Mouse (Mus musculus) lung, postnatal 10 days (tissue): Measurements from ENCODE around the gene Asb4.
"Not testable (repeated sequence)": the region's sequence is repeated elsewhere in the genome, so short reads cannot be mapped to it uniquely, and the experiment has no call there.

Experiments
- DNase-seq: peaks from one replicate; pipeline ENCODE4 v3.0.0; 2021

The Asb4 gene

GRCm38 (mm10) chr6:5383336-5384177 is at the start of gene Asb4:
Asb4 (plus strand) TSS chr6:5383386.
- peak; percentile 8 for DNase-seq

- no peak for DNase-seq
Observed at GRCm38 (mm10) chr6:5334021-5334420, 49.2 kb upstream of the Asb4 start.

- DNase-seq: not testable (repeated sequence)
Observed at GRCm38 (mm10) chr6:5336016-5336415, 47.2 kb upstream of the Asb4 start.

DNA sequence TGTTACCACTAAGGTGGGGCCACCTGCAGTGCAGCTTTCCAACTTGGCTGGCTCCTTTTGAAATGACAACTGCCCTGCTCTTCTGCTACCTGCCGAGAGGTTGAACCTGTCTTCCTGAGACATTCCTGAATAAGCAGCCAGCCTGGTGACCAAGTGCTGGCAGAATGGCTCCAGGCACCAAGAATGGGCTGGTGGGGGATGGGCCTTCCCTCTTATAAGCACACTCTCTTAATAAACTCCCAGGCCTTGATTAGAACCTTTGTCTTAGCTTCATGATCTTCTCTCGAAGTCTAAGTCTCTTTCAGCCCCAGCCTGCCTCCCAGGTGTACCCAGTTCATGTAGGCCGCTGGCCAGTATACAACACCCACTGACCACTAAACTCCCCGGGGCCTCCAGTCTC is 44.4 kb upstream of the Asb4 start:
- not testable (repeated sequence) for DNase-seq

DNA sequence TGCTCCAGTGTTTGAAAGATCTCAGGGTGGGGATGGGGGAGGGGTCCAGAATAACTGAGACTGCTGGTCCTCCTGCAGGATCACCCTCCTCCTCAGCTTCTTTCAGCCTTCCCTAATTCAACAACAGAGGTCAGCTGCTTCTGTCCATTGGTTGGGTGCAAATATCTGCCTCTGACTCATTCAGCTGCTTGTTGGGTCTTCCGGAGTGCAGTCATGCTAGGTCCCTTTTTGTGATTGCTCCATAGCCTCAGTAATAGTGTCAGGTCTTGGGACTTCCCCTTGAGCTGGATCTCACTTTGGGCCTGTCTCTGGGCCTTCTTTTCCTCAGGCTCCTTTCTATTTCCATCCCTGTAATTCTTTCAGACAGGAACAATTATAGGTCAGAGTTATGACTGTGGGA is 43.9 kb upstream of the Asb4 start:
- not testable (repeated sequence) for DNase-seq

- DNase-seq: peak; percentile 6
Observed at GRCm38 (mm10) chr6:5344255-5344654, 38.9 kb upstream of the Asb4 start.

GRCm38 (mm10) chr6:5357873-5358272 is 25.3 kb upstream of the Asb4 start:
- no peak for DNase-seq

- no peak for DNase-seq
Observed at GRCm38 (mm10) chr6:5360402-5360801, 22.8 kb upstream of the Asb4 start.

GRCm38 (mm10) chr6:5361987-5362386 is 21.2 kb upstream of the Asb4 start:
- DNase-seq: no peak

DNA sequence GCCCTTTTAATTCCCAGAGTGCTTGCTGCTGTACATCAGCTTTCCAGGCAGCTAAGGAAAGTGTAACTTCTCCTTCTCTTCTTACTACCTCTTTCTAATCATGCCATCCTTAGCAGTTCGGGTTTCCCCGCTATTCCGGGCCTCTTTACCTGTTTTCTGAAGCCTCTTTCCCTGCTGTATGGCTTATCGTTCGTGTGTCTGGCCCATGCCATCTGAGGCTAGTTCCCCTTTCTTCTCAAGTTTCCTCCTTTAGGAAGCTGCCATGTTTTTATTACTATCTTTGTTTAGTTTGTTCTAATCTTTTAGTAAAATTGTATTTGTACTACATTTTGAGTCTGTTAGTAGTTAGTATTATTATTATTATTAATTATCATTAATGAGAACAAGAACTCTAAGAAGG is 17.3 kb upstream of the Asb4 start:
- DNase-seq: no peak

DNA sequence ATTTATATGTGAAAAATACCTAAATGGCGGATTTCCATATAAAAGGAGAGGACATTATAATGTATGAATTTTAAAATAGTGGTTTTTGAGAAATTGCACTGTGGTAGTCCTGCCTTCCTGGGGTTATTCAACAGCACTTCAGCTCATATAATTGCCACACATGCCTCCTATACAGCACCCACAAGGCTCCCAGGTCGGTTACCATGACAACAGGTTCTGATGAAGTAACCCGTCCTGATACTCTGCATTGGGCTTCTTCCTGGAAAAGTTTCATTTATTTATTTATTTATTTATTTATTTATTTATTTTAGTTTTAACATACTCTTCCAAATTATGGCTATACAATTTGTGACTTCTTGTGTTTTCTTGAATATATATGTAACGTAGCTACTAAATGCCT is 6.3 kb upstream of the Asb4 start:
- no peak for DNase-seq

GRCm38 (mm10) chr6:5379048-5379447 is 4.1 kb upstream of the Asb4 start:
- DNase-seq: no peak

- DNase-seq: peak; percentile 20
Observed at GRCm38 (mm10) chr6:5379781-5380623, 3.2 kb upstream of the Asb4 start.

DNA sequence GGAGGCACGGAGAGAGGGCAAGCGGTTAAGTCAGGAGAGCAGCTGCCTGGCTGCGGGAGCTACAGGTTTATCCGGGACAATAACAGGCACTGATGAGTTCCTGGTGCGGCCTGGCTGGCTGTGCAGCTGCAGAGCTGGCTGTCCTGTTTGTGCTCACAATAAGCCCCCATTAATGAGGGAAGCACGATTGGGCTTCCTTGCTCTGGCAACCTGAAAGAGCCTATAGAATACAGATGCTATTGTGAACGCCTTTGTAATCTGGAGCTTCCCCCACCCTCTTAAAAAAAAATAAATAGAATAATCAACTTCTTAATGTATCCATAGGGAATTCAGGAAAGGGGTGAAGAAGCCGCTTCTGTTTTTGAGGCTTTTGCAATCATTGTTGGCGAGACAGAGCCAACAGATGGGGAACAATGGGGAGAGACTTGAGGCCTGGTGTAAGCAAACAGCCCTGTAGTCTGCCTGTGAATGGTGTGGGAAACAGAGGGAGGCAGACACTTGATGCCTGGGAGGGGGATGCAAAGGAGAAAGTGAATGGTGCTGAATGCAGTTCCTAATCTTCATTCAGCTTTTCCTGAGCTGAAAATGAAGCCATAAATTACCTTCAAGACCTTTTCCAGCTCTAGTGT is 2.4 kb upstream of the Asb4 start:
- DNase-seq: no peak

DNA sequence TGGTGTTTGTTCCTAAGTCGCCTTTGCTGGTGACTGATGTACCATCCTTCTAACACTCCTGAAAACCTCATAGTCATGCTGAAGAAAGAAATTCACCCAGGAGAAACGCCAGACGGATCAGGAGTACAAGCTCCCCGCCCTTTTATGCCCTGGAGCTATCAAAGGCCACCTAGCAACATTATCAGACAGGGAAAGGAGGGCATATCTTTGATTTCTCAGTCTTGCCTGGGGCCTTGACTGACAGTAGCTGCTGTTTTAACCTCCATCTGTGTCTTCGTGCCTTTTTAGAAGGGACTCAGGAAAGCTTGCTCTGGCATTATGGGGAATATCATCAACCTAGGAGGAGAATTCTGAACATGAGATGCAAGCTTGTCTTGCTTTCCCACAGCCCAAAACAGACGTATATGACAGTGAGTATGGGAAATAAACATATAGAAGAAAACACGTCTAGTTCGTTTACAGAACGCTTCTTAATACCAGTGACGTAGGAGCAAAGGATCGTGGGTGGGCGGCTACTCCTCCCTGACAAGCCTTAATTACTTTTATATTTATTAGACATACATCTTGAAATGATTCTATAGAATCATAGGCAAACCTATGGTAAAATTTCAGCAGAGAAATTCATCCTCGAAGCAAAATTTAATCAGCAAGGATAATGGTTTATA is 1.1 kb upstream of the Asb4 start:
- no peak for DNase-seq

DNA sequence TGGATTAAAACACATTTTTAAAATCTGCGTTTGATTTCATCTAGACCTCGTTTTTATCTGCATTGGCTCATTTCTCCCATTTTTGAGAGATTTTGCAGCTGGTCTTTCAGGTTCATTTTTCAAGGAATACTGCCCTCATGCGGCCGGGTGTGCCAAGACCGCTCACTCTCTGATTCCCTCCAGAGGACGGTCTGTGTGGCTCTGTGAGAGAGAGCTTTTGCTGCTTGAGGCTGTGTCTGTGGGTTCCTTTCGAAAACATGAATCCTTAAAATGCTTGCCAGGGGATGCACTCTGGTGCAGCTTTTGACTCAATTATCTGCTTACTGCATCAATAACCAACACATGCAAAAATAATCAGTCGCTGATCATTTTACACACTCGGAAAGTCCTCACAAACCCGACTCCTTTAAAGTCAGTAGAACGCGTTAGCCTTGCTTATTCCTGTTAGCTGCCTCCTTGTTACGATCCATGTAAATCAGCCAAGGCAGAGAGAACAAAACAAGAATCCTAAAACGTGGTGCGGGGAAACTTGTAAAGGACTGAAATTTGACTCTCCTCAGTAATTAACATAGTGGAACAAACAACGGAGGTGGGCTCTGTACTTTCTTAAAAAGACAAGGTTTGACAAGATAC is 487 bp upstream of the Asb4 start:
- peak; percentile 90 for DNase-seq

- peak; percentile 82 for DNase-seq
Observed at GRCm38 (mm10) chr6:5384178-5384490, 948 bp downstream of the Asb4 start.

DNA sequence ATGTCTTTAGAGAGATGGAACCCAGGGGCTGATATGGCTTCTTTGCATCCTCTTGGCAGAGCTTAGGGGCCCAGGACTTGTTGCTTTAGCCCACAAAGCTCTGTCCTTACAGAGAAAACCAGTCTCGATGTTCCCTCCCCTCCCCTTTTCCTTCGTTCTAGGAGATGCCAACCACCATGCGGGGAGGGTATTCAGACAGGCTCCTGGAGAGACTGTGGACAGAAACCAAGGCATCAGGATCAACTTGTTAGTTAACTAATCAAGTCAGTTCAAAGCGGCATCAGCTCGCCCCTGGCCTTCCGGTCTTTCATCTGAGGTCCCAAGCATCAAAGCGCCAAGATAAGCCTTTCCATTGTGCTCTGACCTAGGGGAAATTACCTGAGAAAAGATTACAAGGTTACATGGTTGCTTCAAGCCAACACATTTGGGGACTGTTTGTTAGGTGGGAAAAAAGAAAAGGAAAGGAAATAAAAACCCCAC is 2.0 kb downstream of the Asb4 start:
- DNase-seq: no peak

DNA sequence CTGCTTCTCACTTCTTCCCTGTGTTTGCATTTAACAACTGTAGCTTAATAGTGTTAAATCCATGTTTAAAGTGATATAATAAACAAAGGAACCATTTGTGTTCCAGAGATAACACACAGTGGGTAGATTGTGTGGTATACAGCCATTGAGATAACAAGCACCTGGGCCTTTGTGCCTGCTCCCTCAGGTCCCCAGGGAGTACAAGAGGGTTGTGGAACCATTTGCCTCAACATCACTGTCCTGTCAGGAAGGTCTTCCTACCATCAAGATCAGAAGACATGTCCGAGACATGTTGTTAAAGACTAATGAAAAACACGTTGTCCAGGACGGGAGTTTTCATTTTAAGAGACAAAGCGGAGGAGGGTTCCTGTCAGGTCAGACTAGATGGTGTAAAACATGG is 3.3 kb downstream of the Asb4 start:
- DNase-seq: no peak

DNA sequence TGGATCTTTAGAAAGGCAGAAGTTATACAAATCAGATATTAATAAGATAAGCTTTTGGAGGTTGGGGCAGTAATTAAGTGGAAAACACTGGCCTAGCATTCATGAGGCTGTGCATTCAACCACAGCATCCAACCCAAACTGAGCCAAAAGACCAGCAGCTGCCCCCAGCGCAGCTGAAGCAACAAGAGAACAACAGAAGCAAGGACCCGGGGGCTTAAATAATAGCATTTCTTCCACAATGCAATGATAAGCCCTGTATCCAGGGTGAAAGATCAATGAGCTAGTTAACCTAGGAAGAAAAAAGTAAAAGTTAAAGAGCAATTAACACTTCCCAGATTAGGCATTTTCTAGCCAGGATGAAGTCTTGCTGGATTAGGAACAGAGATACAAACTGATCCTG is 4.2 kb downstream of the Asb4 start:
- DNase-seq: no peak

DNA sequence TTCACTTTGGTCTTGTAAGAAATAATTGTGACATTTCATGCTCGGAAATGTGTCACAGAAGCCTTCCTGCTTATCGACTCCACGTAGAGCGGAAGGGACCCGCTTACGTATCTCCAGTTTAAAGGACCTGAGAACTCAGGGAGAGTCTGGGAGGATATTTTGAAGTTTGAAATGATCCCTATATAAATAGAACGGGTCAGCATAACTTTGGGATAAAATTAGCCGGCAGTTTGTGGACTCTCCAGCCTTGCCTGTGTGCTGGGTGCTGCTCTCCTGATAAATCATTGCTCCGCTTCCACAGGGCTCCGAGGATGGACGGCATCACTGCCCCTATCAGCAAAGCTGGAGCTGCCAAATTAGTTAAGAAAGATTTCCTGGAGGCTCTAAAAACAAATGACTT is 7.1 kb downstream of the Asb4 start:
- no peak for DNase-seq

DNA sequence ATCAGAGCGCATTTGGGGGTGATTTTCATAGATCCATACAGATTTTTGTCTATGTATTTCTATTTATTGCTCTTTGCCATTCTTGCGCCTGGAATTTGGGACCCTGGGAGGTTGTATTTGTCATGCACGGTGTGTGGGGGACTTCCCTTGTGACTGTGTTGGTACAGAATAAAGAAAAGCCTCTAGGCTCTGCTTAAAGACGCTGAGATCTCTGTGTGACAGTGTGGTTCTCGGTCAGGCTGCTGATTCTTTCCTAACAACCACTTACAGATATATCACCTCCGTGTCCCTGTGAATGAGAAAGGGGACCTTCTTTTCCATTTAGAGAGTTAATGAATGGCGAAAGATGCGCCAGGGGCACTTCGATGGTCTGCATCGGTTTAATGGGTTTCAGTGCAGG is 7.8 kb downstream of the Asb4 start:
- no peak for DNase-seq

DNA sequence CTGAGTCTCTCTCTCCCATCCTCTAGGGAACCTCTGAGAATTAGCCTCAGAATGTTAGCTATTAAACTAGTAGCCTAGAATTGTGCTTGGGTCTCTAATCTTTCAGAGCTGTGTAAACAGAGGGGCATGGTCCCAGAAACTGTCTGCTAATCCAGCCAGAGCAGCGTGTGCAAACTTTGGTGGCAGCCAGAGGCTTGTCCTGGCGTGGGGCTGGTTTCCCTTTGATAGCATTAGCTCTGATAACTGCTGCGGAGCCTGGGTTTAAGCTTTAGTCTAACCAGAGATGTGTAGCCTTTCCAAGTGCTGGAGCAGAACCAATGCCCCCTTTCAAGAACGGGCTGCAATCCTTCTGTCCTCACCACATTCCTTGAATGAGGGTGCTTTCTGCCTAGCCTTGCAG is 11.8 kb downstream of the Asb4 start:
- peak; percentile 9 for DNase-seq
